Mouse (Mus musculus) liver, embryonic 14.5 days (tissue): ENCODE results near the gene Syt6. TPM values are rescaled to one million over a fixed set of nuclear protein-coding genes. Genes with fewer than 3 reads are reported as not detected.

Experiments used
- ATAC-seq: fragments of 200-750 bp; cut with Nextera tagmentation; 2 replicates; pipeline ENCODE4 v1.8.0; 2017; ENCODE audit warnings: moderate number of reproducible peaks, mild to moderate bottlenecking, moderate library complexity; ENCODE audit not compliant: insufficient read depth
- DNase-seq, 3 experiments: peaks; one replicate each; pipeline ENCODE4 v3.0.0-alpha.2; 2012 to 2013; ENCODE audit warnings: low read depth in 3 of 3, low spot score in 3 of 3
- H3K27ac ChIP-seq: fragments of 300-500 bp; sonication (generic); 2 replicates; pipeline ENCODE4 v1.5.1; 2014; ENCODE audit warnings: moderate library complexity, mild to moderate bottlenecking, control low read depth, inconsistent platforms
- H3K27me3 ChIP-seq: fragments of 300-500 bp; sonication (generic); 2 replicates; pipeline ENCODE4 v1.6.1; 2014; ENCODE audit warnings: mild to moderate bottlenecking, low read length, moderate library complexity; ENCODE audit not compliant: control insufficient read depth, insufficient read depth
- H3K36me3 ChIP-seq: fragments of 300-500 bp; sonication (generic); replicated peaks from 2 replicates; pipeline ENCODE4 v1.6.1; 2014; ENCODE audit warnings: low read depth; ENCODE audit not compliant: control insufficient read depth, insufficient read depth
- H3K4me1 ChIP-seq, 2 experiments: fragments of 200-500 bp in 1 of 2; fragments of 300-500 bp in 1 of 2; sonication (generic) in 1 of 2; replicated peaks; 2 replicates each; pipeline ENCODE4 v1.6.1; 2012 to 2014; ENCODE audit warnings: antibody characterized with exemption in 1 of 2, inconsistent platforms in 1 of 2, low read length in 1 of 2; ENCODE audit not compliant: control insufficient read depth in 2 of 2, insufficient read depth in 2 of 2
- H3K4me2 ChIP-seq: fragments of 300-500 bp; sonication (generic); 2 replicates; pipeline ENCODE4 v1.6.1; 2014; ENCODE audit warnings: low read depth, mild to moderate bottlenecking, control low read depth, moderate library complexity
- H3K4me3 ChIP-seq, 2 experiments: fragments of 200-500 bp in 1 of 2; fragments of 300-500 bp in 1 of 2; sonication (generic) in 1 of 2; 2 replicates each; pipeline ENCODE4 v1.5.1; 2012 to 2014; ENCODE audit warnings: low read depth in 2 of 2, low read length in 2 of 2, mild to moderate bottlenecking in 2 of 2, control low read depth in 1 of 2, inconsistent platforms in 1 of 2, moderate library complexity in 1 of 2; ENCODE audit not compliant: insufficient read depth in 1 of 2
- H3K9ac ChIP-seq: fragments of 300-500 bp; sonication (generic); replicated peaks from 2 replicates; pipeline ENCODE4 v1.6.1; 2014; ENCODE audit warnings: mild to moderate bottlenecking, control low read depth, moderate library complexity
- H3K9me3 ChIP-seq: fragments of 300-500 bp; sonication (generic); 2 replicates; pipeline ENCODE4 v1.6.1; 2016; ENCODE audit warnings: low read length, mixed read lengths; ENCODE audit not compliant: control insufficient read depth
- CTCF ChIP-seq: IDR thresholded peaks from 2 replicates; pipeline ENCODE4 v1.5.1; 2016; ENCODE audit warnings: antibody characterized with exemption, low read depth, control low read depth
- EP300 ChIP-seq: IDR thresholded peaks from 2 replicates; pipeline ENCODE4 v1.6.1; 2016; ENCODE audit warnings: antibody characterized with exemption, low read depth
- WGBS: fragments of 180-500 bp; shearing (Covaris S2); extraction: QIAGEN DNeasy Blood & Tissue Kit; methylation state at CpG from one replicate; pipeline ENCODE4 v1.1.7; 2014; ENCODE audit not compliant: insufficient replicate concordance; 5-methylcytosine and 5-hydroxymethylcytosine counted together
- polyA plus RNA-seq, 2 experiments: library from polyadenylated mRNA; depleted of rRNA in 1 of 2; stranded (reverse) in 1 of 2; unstranded in 1 of 2; fragments of >200 nt; fragmentation: Nextera tagmentation in 1 of 2; extraction: Ambion mirVana in 1 of 2; gene quantifications; 2 replicates each; pipeline versions ENCODE4 v1.2.1 to v1.2.3; 2012 to 2014

Syt6 gene
- polyA plus RNA-seq, 2 experiments = 0.01 TPM; not detected in 1

- no peak for DNase-seq
- no peak overlapping the region for H3K9ac ChIP-seq
Observed at GRCm38 (mm10) chr3:103627661-103628060, 52.6 kb downstream of the Syt6 start.

GRCm38 (mm10) chr3:103633124-103633523 is 58.1 kb downstream of the Syt6 start:
- ATAC-seq = no peak
- H3K4me2 ChIP-seq = no peak overlapping the region
- no peak for DNase-seq
- no peaks in the 10 kb centered on the region for H3K4me1 ChIP-seq
- H3K4me3 ChIP-seq = no peak overlapping the region
- TF ChIP-seq CTCF (no peak), EP300 (no peak)
- no peak overlapping the region for H3K27ac ChIP-seq
- no peak overlapping the region for H3K9ac ChIP-seq
- WGBS = 73% methylated on average over 7 of the region's 7 CpGs
- H3K9me3 ChIP-seq = no peaks in the 10 kb centered on the region
- no peaks in the 10 kb centered on the region for H3K36me3 ChIP-seq
- no peaks in the 10 kb centered on the region for H3K27me3 ChIP-seq

More at GRCm38 (mm10) chr3:103627661-103628060, 52.6 kb downstream of the Syt6 start:
- Histone ChIP-seq H3K27ac (no peak overlapping the region), H3K4me3 (no peak overlapping the region), H3K4me2 (no peak overlapping the region), H3K27me3 (no peaks in the 10 kb centered on the region), H3K9me3 (no peaks in the 10 kb centered on the region), H3K4me1 (no peaks in the 10 kb centered on the region), H3K36me3 (no peaks in the 10 kb centered on the region)
- ATAC-seq = no peak
- no peak for TF ChIP-seq CTCF
- no peak for TF ChIP-seq EP300
- 63% methylated on average over 3 of the region's 3 CpGs for WGBS

- Histone ChIP-seq H3K4me3 (no peak overlapping the region), H3K9ac (no peak overlapping the region), H3K27ac (no peak overlapping the region), H3K4me2 (no peak overlapping the region), H3K36me3 (no peaks in the 10 kb centered on the region), H3K27me3 (no peaks in the 10 kb centered on the region), H3K4me1 (no peaks in the 10 kb centered on the region), H3K9me3 (no peaks in the 10 kb centered on the region)
- DNase-seq (no peak), ATAC-seq (no peak)
- WGBS = 47% methylated on average over 4 of the region's 4 CpGs
- TF ChIP-seq EP300 = no peak
- TF ChIP-seq CTCF = no peak
Observed at GRCm38 (mm10) chr3:103633831-103634230, 58.8 kb downstream of the Syt6 start.

- TF ChIP-seq EP300 (no peak), CTCF (no peak)
- Histone ChIP-seq H3K4me2 (no peak overlapping the region), H3K4me1 (no peaks in the 10 kb centered on the region), H3K27me3 (no peaks in the 10 kb centered on the region), H3K9me3 (no peaks in the 10 kb centered on the region), H3K4me3 (no peak overlapping the region), H3K27ac (no peak overlapping the region), H3K9ac (no peak overlapping the region), H3K36me3 (no peaks in the 10 kb centered on the region)
- ATAC-seq = no peak
- WGBS = 80% methylated on average over 1 of the region's 1 CpGs
- no peak for DNase-seq
Observed at GRCm38 (mm10) chr3:103634256-103634655, 59.2 kb downstream of the Syt6 start.

GRCm38 (mm10) chr3:103637641-103638040 is 62.6 kb downstream of the Syt6 start:
- no peak for TF ChIP-seq EP300
- TF ChIP-seq CTCF = no peak
- 35% methylated on average over 1 of the region's 1 CpGs for WGBS
- DNase-seq (no peak), ATAC-seq (no peak)
- H3K27ac ChIP-seq = no peak overlapping the region
- H3K36me3 ChIP-seq = no peaks in the 10 kb centered on the region
- no peaks in the 10 kb centered on the region for H3K27me3 ChIP-seq
- H3K9ac ChIP-seq = no peak overlapping the region
- H3K9me3 ChIP-seq = no peaks in the 10 kb centered on the region
- no peak overlapping the region for H3K4me2 ChIP-seq
- no peaks in the 10 kb centered on the region for H3K4me1 ChIP-seq
- H3K4me3 ChIP-seq = no peak overlapping the region
